In the genomic region with DNA sequence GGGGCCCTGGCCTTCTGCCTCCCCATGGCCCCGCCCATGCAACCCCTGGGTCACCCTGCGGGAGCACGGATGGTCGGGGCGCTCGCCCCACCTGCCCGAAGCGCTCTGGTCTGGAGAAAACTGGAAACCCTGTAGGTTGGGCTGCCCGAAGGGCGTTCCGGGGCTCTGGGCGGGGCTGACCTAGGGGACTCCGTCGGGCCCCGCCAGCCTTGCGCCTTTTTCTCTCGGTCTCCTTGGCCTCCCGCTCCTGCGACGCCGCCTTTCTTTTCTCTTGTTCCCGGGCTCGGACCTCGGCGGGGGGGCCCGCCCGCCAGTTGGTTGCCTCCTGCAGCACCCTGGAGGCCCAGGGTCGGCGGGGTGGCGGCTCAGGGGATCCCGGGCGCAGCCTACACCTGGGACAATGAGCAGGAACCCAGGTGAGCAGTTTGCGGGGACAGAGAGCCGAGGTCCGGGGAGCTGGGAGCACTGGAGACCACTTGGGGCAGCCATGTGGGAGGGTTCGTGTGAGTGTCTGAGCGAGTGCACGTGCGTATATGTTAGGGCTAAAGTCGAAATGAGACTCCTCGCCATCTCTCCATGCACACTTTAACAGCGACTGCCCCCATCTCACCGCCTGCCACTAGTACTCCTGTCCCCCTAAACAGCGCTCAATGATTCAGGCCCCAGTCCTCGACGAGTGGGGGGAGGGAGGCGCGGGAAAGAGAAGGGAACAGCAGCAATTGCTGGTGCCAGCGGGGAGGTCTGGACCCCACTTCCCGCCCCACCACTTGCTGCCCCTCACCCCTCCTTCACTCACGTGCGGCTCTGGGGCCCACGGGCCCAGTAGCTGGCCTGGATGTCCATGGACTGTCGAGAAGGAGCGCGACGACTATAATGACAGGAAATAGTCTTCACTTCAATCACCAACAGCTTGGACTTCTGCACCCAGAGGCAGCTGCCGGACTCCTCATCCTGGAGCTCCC, we compare ENCODE assay signal across 8 mouse cellular contexts. TPM values are rescaled to one million over a fixed set of nuclear protein-coding genes. Genes with fewer than 3 reads are reported as not detected.
DNase-seq lines count a peak whose midpoint lies in the region; ATAC-seq and TF ChIP-seq lines count a peak whose summit lies in the region.

No protein-coding gene starts in this region.

- 5% methylated on average over 58 of the region's 58 CpGs for WGBS in spleen, adult 2 months
- 1% methylated on average over 55 of the region's 58 CpGs for WGBS in hindbrain, postnatal 0 days
- 2% methylated on average over 58 of the region's 58 CpGs for WGBS in liver, embryonic 16.5 days (ENCODE audit: insufficient replicate concordance)

- H3K4me3 ChIP-seq in spleen, adult 2 months (ENCODE audit: extremely low read depth, insufficient read depth, insufficient read length) = peak overlapping the region; percentile 8; the same call in 1 of the 2 replicates
- peak overlapping the region; percentile 50 for H3K4me3 ChIP-seq in hindbrain, postnatal 0 days (ENCODE audit: low read length)
- peak overlapping the region; percentile 48 for H3K4me3 ChIP-seq in liver, embryonic 16.5 days (ENCODE audit: low read depth, low read length)

- TF ChIP-seq CTCF in spleen, adult 2 months (IDR thresholded peaks at IDR 0.05; ENCODE audit: extremely low read depth, insufficient read depth, insufficient read length, insufficient replicate concordance) = no peak
- TF ChIP-seq CTCF in hindbrain, postnatal 0 days (IDR thresholded peaks at IDR 0.05; ENCODE audit: low read depth) = no peak

- H3K9me3 ChIP-seq in hindbrain, postnatal 0 days (ENCODE audit: low read length) = no peaks in the 10 kb centered on the region
- H3K9me3 ChIP-seq in liver, embryonic 16.5 days (replicated peaks; ENCODE audit: control insufficient read depth, low read length) = no peaks in the 10 kb centered on the region

- peak; percentile 19 to 65 for DNase-seq in adrenal gland, adult (ENCODE audit: inconsistent age in 2 of 2, low spot score in 1 of 2)
- DNase-seq in adrenal gland, postnatal 25 days = no peak
- DNase-seq in spleen, adult 2 months (ENCODE audit: low read depth in 1 of 2, low spot score in 2 of 2) = no peak
- no peak for DNase-seq in spleen, adult 18-20 months
- no peak for DNase-seq in hindbrain, postnatal 0 days (ENCODE audit: low spot score)
- peak; percentile 33 for DNase-seq in yolk sac, embryonic 10.5 days (ENCODE audit: low spot score)
- DNase-seq in urinary bladder, adult 2 months (ENCODE audit: low spot score) = no peak

- peaks cover 35% of the 10 kb centered on the region for H3K27me3 ChIP-seq in spleen, adult 2 months (ENCODE audit: control insufficient read depth, insufficient read depth, low read length)
- H3K27me3 ChIP-seq in hindbrain, postnatal 0 days (ENCODE audit: insufficient read depth, low read length) = peaks cover 58% of the 10 kb centered on the region
- H3K27me3 ChIP-seq in liver, embryonic 16.5 days (ENCODE audit: control insufficient read depth, insufficient read depth, low read depth, low read length) = peaks cover 80% of the 10 kb centered on the region

- ATAC-seq in hindbrain, postnatal 0 days = no peak
- peak; percentile 48; the same call in 1 of the 2 replicates for ATAC-seq in liver, embryonic 16.5 days (ENCODE audit: low read depth)

- H3K27ac ChIP-seq in spleen, adult 2 months (ENCODE audit: insufficient read depth, low read length) = no peak overlapping the region
- no peak overlapping the region for H3K27ac ChIP-seq in hindbrain, postnatal 0 days
- no peak overlapping the region for H3K27ac ChIP-seq in liver, embryonic 16.5 days (ENCODE audit: low read length)

- peak overlapping the region; percentile 70 for H3K4me2 ChIP-seq in hindbrain, postnatal 0 days (ENCODE audit: low read depth, low read length)
- peak overlapping the region; percentile 56 for H3K4me2 ChIP-seq in liver, embryonic 16.5 days (ENCODE audit: low read depth, low read length)

- peak overlapping the region; percentile 34; the same call in 1 of the 2 replicates for H3K9ac ChIP-seq in hindbrain, postnatal 0 days (replicated peaks; ENCODE audit: low read length)
- H3K9ac ChIP-seq in liver, embryonic 16.5 days (ENCODE audit: low read depth, low read length) = 0 out of 2 replicates have a peak overlapping the region, but pooled peaks have one; percentile 16

- H3K36me3 ChIP-seq in spleen, adult 2 months (ENCODE audit: control insufficient read depth, insufficient read depth, low read length) = peaks cover 3% of the 10 kb centered on the region
- no peaks in the 10 kb centered on the region for H3K36me3 ChIP-seq in hindbrain, postnatal 0 days (ENCODE audit: insufficient read depth, low read length)
- H3K36me3 ChIP-seq in liver, embryonic 16.5 days (ENCODE audit: control insufficient read depth, insufficient read depth) = peaks cover 7% of the 10 kb centered on the region

- no peak for TF ChIP-seq POLR2A in spleen, adult 2 months (IDR thresholded peaks at IDR 0.05; ENCODE audit: low read depth, low read length)

- peaks cover 26% of the 10 kb centered on the region for H3K4me1 ChIP-seq in spleen, adult 2 months (ENCODE audit: control insufficient read depth, insufficient read depth, insufficient read length)
- H3K4me1 ChIP-seq in hindbrain, postnatal 0 days (ENCODE audit: insufficient read depth, low read length) = peaks cover 25% of the 10 kb centered on the region; the same call in 1 of the 2 replicates
- peaks cover 28% of the 10 kb centered on the region for H3K4me1 ChIP-seq in liver, embryonic 16.5 days (ENCODE audit: control insufficient read depth, low read depth, low read length)

RNA-seq across cellular contexts. Expression of a gene that starts 2.2 kb away (rescaled TPM):
- 0.09 and 0.24 TPM in 2 replicates for total RNA-seq in adrenal gland, postnatal 25 days (2021)
- polyA plus RNA-seq in spleen, adult 2 months (2012; rRNA removed) = 0.20 and 0.39 TPM in 2 replicates
- 2.7 and 6.5 TPM in 2 replicates for total RNA-seq in hindbrain, postnatal 0 days (2014; rRNA removed)
- polyA plus RNA-seq in hindbrain, postnatal 0 days (2015; fragmentation: Nextera tagmentation; extraction: Ambion mirVana) = 0.45 and 0.64 TPM in 2 replicates
- not detected in 2 replicates for polyA plus RNA-seq in liver, embryonic 16.5 days (2015; fragmentation: Nextera tagmentation; extraction: Ambion mirVana)
- polyA plus RNA-seq in urinary bladder, adult 2 months (2012; rRNA removed) = 0.04 and 0.08 TPM in 2 replicates

RNA-seq across cellular contexts. Expression of a gene that starts 17.4 kb away (rescaled TPM):
- total RNA-seq in adrenal gland, postnatal 25 days (2021) = not detected in 2 replicates
- polyA plus RNA-seq in spleen, adult 2 months (2012; rRNA removed) = not detected in 2 replicates
- 0.05 TPM in 1 of 2 replicates, not detected in the other for total RNA-seq in hindbrain, postnatal 0 days (2014; rRNA removed)
- 0.52 and 0.59 TPM in 2 replicates for polyA plus RNA-seq in hindbrain, postnatal 0 days (2015; fragmentation: Nextera tagmentation; extraction: Ambion mirVana)
- polyA plus RNA-seq in liver, embryonic 16.5 days (2015; fragmentation: Nextera tagmentation; extraction: Ambion mirVana) = not detected in 2 replicates
- 0.04 and 0.09 TPM in 2 replicates for polyA plus RNA-seq in urinary bladder, adult 2 months (2012; rRNA removed)

RNA-seq across cellular contexts. Expression of a gene that starts 24.2 kb away (rescaled TPM):
- 60.4 and 78.6 TPM in 2 replicates for total RNA-seq in adrenal gland, postnatal 25 days (2021)
- 42.2 and 45.1 TPM in 2 replicates for polyA plus RNA-seq in spleen, adult 2 months (2012; rRNA removed)
- total RNA-seq in hindbrain, postnatal 0 days (2014; rRNA removed) = 62.4 and 99.4 TPM in 2 replicates
- polyA plus RNA-seq in hindbrain, postnatal 0 days (2015; fragmentation: Nextera tagmentation; extraction: Ambion mirVana) = 61.1 and 62.3 TPM in 2 replicates
- 86.8 and 90.6 TPM in 2 replicates for polyA plus RNA-seq in liver, embryonic 16.5 days (2015; fragmentation: Nextera tagmentation; extraction: Ambion mirVana)
- polyA plus RNA-seq in urinary bladder, adult 2 months (2012; rRNA removed) = 83.1 and 89.5 TPM in 2 replicates

RNA-seq across cellular contexts. Expression of a gene that starts 29.1 kb away (rescaled TPM):
- total RNA-seq in adrenal gland, postnatal 25 days (2021) = 0.43 and 0.55 TPM in 2 replicates
- 0.78 and 0.93 TPM in 2 replicates for polyA plus RNA-seq in spleen, adult 2 months (2012; rRNA removed)
- total RNA-seq in hindbrain, postnatal 0 days (2014; rRNA removed) = 1.4 and 4.5 TPM in 2 replicates
- polyA plus RNA-seq in hindbrain, postnatal 0 days (2015; fragmentation: Nextera tagmentation; extraction: Ambion mirVana) = 0.29 TPM in 1 of 2 replicates, not detected in the other
- polyA plus RNA-seq in liver, embryonic 16.5 days (2015; fragmentation: Nextera tagmentation; extraction: Ambion mirVana) = not detected in 2 replicates
- 4.0 and 6.8 TPM in 2 replicates for polyA plus RNA-seq in urinary bladder, adult 2 months (2012; rRNA removed)

RNA-seq across cellular contexts. Expression of a gene that starts 44.1 kb away (rescaled TPM):
- 118 and 138 TPM in 2 replicates for total RNA-seq in adrenal gland, postnatal 25 days (2021)
- 65.2 and 70.5 TPM in 2 replicates for polyA plus RNA-seq in spleen, adult 2 months (2012; rRNA removed)
- 127 TPM in 2 replicates for total RNA-seq in hindbrain, postnatal 0 days (2014; rRNA removed)
- polyA plus RNA-seq in hindbrain, postnatal 0 days (2015; fragmentation: Nextera tagmentation; extraction: Ambion mirVana) = 80.7 and 92.9 TPM in 2 replicates
- polyA plus RNA-seq in liver, embryonic 16.5 days (2015; fragmentation: Nextera tagmentation; extraction: Ambion mirVana) = 10.5 and 12.0 TPM in 2 replicates
- 74.0 and 79.1 TPM in 2 replicates for polyA plus RNA-seq in urinary bladder, adult 2 months (2012; rRNA removed)

Comparison
In these comparisons a context has a peak if more than half of its experiments do, and no peak if none do; other contexts are left out.
1. DNase-seq: peak in adrenal gland, adult (2 of 2) and yolk sac, embryonic 10.5 days (single experiment); none in adrenal gland, postnatal 25 days (single experiment), spleen, adult 2 months (0 of 2), spleen, adult 18-20 months (0 of 2), hindbrain, postnatal 0 days (single experiment) and urinary bladder, adult 2 months (single experiment).
2. Peak in every context shown above with its lines, with median percentiles within 50 percentile points of each other: H3K4me3 ChIP-seq.